Mouse (Mus musculus) spleen, adult 2 months (tissue): ENCODE data around the gene Rad9b.

Experiments
- CTCF ChIP-seq: fragments of 200-500 bp; IDR thresholded peaks from 2 replicates; pipeline ENCODE4 v1.5.1; 2011; ENCODE audit warnings: mild to moderate bottlenecking, inconsistent platforms; ENCODE audit not compliant: insufficient read depth, insufficient read length, insufficient replicate concordance; ENCODE audit errors: extremely low read depth
- POLR2A ChIP-seq: fragments of 200-500 bp; IDR thresholded peaks from 2 replicates; pipeline ENCODE4 v1.6.1; 2011; ENCODE audit warnings: low read depth, low read length, inconsistent platforms

DNA sequence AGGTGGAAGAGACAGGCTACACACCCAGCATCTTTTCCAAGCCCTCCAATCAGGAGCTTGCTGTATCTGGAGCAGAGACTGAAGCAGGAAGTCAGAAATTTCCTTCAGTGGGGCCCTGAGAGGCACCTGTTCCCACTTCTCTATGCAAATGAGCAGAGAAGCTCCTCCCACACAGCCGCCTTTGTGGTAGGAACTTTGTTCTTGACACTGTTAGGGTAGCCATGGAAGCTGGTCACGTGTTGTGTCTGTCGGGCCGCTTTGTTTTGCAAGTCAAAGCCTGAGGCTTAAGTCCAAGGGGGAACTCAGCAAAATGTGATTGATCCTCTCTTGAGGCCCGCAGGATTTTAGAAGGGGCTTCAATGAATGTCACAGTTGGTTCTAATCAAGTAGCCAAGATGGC, 79.2 kb downstream of the Rad9b start:
- TF ChIP-seq POLR2A (no peak), CTCF (no peak)
